Mouse (Mus musculus) urinary bladder, postnatal 0 days (tissue): ENCODE results near the gene Arhgap17. TPM values are rescaled to one million over a fixed set of nuclear protein-coding genes. Genes with fewer than 3 reads are reported as not detected.

Source experiments
- polyA plus RNA-seq: library from polyadenylated mRNA; unstranded; fragments of >200 nt; fragmentation: Nextera tagmentation; extraction: Ambion mirVana; gene quantifications from 2 replicates; pipeline ENCODE4 v1.2.1, GENCODE M21; 2015

The Arhgap17 gene
- 10.7 and 12.9 TPM in 2 replicates for polyA plus RNA-seq

GRCm38 (mm10) chr7:123369759-123370481 lies at the start of gene Arhgap17, which contains the start of gene Lcmt1:
Gene Arhgap17, minus strand, starts transcription at chr7:123369915.
Gene Lcmt1, plus strand, starts transcription at chr7:123369784.

Other genes starting within 250 kb of the Arhgap17 start
- 37.3 and 38.4 TPM in 2 replicates for gene Tnrc6a, start 246.0 kb downstream of the Arhgap17 start, polyA plus RNA-seq
- gene Slc5a11, start 155.1 kb downstream of the Arhgap17 start, polyA plus RNA-seq, result 0.10 TPM in 1 of 2 replicates, not detected in the other
- gene Lcmt1, start 131 bp downstream of the Arhgap17 start, polyA plus RNA-seq, result 25.4 and 27.7 TPM in 2 replicates
- gene Aqp8, start 92.4 kb upstream of the Arhgap17 start, polyA plus RNA-seq, result not detected in 2 replicates
- 0.57 and 0.62 TPM in 2 replicates for gene Zkscan2, start 130.5 kb upstream of the Arhgap17 start, polyA plus RNA-seq